Mouse (Mus musculus) myocyte (in vitro differentiated cells): ENCODE results near the gene Tspyl2.

Experiments
- CEBPB ChIP-seq: IDR thresholded peaks from 2 replicates; pipeline ENCODE4 v1.6.1; 2011; ENCODE audit warnings: mild to moderate bottlenecking, moderate library complexity; ENCODE audit not compliant: poor library complexity, insufficient read depth, severe bottlenecking
- E2F4 ChIP-seq: IDR thresholded peaks from one replicate; pipeline ENCODE4 v1.6.1; 2011; ENCODE audit warnings: mild to moderate bottlenecking, control low read depth, moderate library complexity; ENCODE audit not compliant: insufficient read depth
- MAX ChIP-seq: IDR thresholded peaks from one replicate; pipeline ENCODE4 v1.6.1; 2011; ENCODE audit warnings: low read depth, mild to moderate bottlenecking, control low read depth
- MYOD1 ChIP-seq, 3 experiments: IDR thresholded peaks; one replicate each; pipeline ENCODE4 v1.6.1; 2011; ENCODE audit warnings: control low read depth in 2 of 3, low read depth in 2 of 3, mild to moderate bottlenecking in 2 of 3, moderate library complexity in 1 of 3; ENCODE audit not compliant: insufficient read length in 2 of 3, control insufficient read depth in 1 of 3
- MYOG ChIP-seq, 3 experiments: IDR thresholded peaks; one replicate each; pipeline ENCODE4 v1.6.1; 2011; ENCODE audit warnings: control low read depth in 2 of 3, low read depth in 2 of 3, mild to moderate bottlenecking in 2 of 3; ENCODE audit not compliant: insufficient read length in 2 of 3, control insufficient read depth in 1 of 3, insufficient read depth in 1 of 3
- POLR2A ChIP-seq: IDR thresholded peaks from one replicate; pipeline ENCODE4 v1.6.1; 2011; ENCODE audit warnings: low read depth, mild to moderate bottlenecking, control low read depth, moderate library complexity; ENCODE audit not compliant: insufficient read length
- POLR2AphosphoS2 ChIP-seq: IDR thresholded peaks from one replicate; pipeline ENCODE4 v1.6.1; 2011; ENCODE audit warnings: low read depth, control low read depth; ENCODE audit not compliant: insufficient read length
- REST ChIP-seq: IDR thresholded peaks from one replicate; pipeline ENCODE4 v1.6.1; 2011; ENCODE audit warnings: mild to moderate bottlenecking, control low read depth, moderate library complexity; ENCODE audit not compliant: insufficient read depth, insufficient read length
- SRF ChIP-seq: IDR thresholded peaks from one replicate; pipeline ENCODE4 v1.6.1; 2011; ENCODE audit warnings: low read depth; ENCODE audit not compliant: control insufficient read depth, insufficient read length
- TCF12 ChIP-seq: IDR thresholded peaks from one replicate; pipeline ENCODE4 v1.6.1; 2011; ENCODE audit warnings: mild to moderate bottlenecking, control low read depth; ENCODE audit not compliant: poor library complexity, insufficient read depth, severe bottlenecking
- TCF3 ChIP-seq: IDR thresholded peaks from one replicate; pipeline ENCODE4 v1.6.1; 2011; ENCODE audit warnings: low read depth, control low read depth; ENCODE audit not compliant: insufficient read length
- USF1 ChIP-seq: IDR thresholded peaks from one replicate; pipeline ENCODE4 v1.6.1; 2011; ENCODE audit warnings: low read depth, mild to moderate bottlenecking, control low read depth, moderate library complexity

DNA sequence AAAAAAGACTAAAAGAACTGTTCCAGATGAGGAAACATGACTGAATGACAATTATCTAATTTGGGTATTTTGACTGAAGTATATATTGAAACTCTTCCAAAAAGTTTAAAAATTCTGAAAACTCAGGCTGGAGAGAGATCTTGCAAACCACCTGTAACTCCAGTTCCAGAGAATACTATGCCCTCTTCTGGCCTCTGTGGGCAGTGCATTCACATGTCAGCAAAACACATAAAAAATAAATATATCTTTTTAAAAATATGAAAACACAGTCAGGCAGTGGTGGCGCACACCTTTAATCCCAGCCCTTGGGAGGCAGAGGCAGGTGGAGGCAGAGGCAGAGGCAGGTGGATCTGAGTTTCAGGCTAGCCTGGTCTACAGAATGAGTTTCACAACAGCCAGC lies 18.6 kb downstream of the Tspyl2 start:
- TF ChIP-seq TCF12 (no peak), CEBPB (no peak), USF1 (no peak), E2F4 (no peak), POLR2A (no peak), POLR2AphosphoS2 (no peak), MYOD1 (IDR thresholded peaks at IDR 0.05; ENCODE audit: control insufficient read depth in 1 of 3, insufficient read length in 2 of 3, low read depth in 2 of 3) (no peak), MAX (no peak), MYOG (IDR thresholded peaks at IDR 0.05; ENCODE audit: control insufficient read depth in 1 of 3, insufficient read depth in 1 of 3, insufficient read length in 2 of 3, low read depth in 2 of 3) (no peak), REST (no peak), TCF3 (no peak), SRF (no peak)
